In genomic region chr2:129595661-129596209, GRCm38 (mm10) we compare ENCODE assay signal across 10 mouse cellular contexts. TPM values are rescaled to one million over a fixed set of nuclear protein-coding genes. Genes with fewer than 3 reads are reported as not detected.
DNase-seq lines count a peak whose midpoint lies in the region; ATAC-seq and TF ChIP-seq lines count a peak whose summit lies in the region.
"Had no signal": no experiment of that assay in that cellular context is flagged by ENCODE, and none has a peak within 500 bp of the region (broad histone marks: within the 10 kb centered on the region; RNA-seq: fewer than 3 reads in every experiment).

No protein-coding gene starts in this region.

- H3K4me1 ChIP-seq in cerebellum, adult 2 months (ENCODE audit: control insufficient read depth, insufficient read depth, low read length) = peaks cover 52% of the 10 kb centered on the region
- H3K4me1 ChIP-seq in kidney, adult 2 months (ENCODE audit: control insufficient read depth, insufficient read depth, low read length) = peaks cover 12% of the 10 kb centered on the region; the same call in 1 of the 2 replicates

- no peaks in the 10 kb centered on the region for H3K27me3 ChIP-seq in cerebellum, adult 2 months (ENCODE audit: control insufficient read depth, insufficient read depth, low read length)
- no peaks in the 10 kb centered on the region for H3K27me3 ChIP-seq in kidney, adult 2 months (replicated peaks; ENCODE audit: control insufficient read depth, insufficient read depth, low read length)

- H3K36me3 ChIP-seq in kidney, adult 2 months (ENCODE audit: control insufficient read depth, insufficient read depth, low read length) = no peaks in the 10 kb centered on the region
- H3K36me3 ChIP-seq: hindbrain, embryonic 12.5 days had no signal

- H3K4me3 ChIP-seq in cerebellum, adult 2 months (replicated peaks; ENCODE audit: insufficient read depth, low read depth, low read length) = peak overlapping the region; percentile 61
- H3K4me3 ChIP-seq in kidney, adult 2 months (ENCODE audit: insufficient read depth, low read depth, low read length) = no peak overlapping the region
- H3K4me3 ChIP-seq: hindbrain, embryonic 12.5 days had no signal

- no peak for TF ChIP-seq CTCF in cerebellum, adult 2 months (IDR thresholded peaks at IDR 0.05; ENCODE audit: borderline replicate concordance, insufficient read depth, low read depth, low read length)
- no peak for TF ChIP-seq CTCF in kidney, adult 2 months (conservative IDR thresholded peaks at IDR 0.05; ENCODE audit: insufficient read depth, insufficient read length, low read depth, low read length)

- no peak for ATAC-seq in cerebellum, adult (ENCODE audit: insufficient number of reproducible peaks, low FRiP score, low TSS enrichment)

- DNase-seq in cerebellum, adult 2 months = peak; percentile 49 to 50
- DNase-seq in layer of hippocampus, adult 9-11 months = peak; percentile 74
- no peak for DNase-seq in layer of hippocampus, postnatal 10 days (ENCODE audit: low spot score in 2 of 2)
- DNase-seq in kidney, adult 2 months = peak; percentile 81
- DNase-seq in monocyte, adult 2 months (ENCODE audit: low read depth in 1 of 2, low spot score in 2 of 2) = peak; percentile 51 to 73
- no peak for DNase-seq in layer of hippocampus, postnatal 14 days (ENCODE audit: low spot score in 2 of 2)
- DNase-seq in right cerebral cortex, adult 18-20 months = no peak
- DNase-seq: cerebellum, adult 8-10 months had no signal

- peak overlapping the region; percentile 37; the same call in 1 of the 2 replicates for H3K27ac ChIP-seq in cerebellum, adult 2 months (ENCODE audit: insufficient read depth, low read length)
- H3K27ac ChIP-seq in kidney, adult 2 months (ENCODE audit: insufficient read depth, low read depth, low read length) = peak overlapping the region; percentile 57
- H3K27ac ChIP-seq: hindbrain, embryonic 12.5 days had no signal

- WGBS in cerebellum, adult 2 months = 16% methylated on average over 7 of the region's 7 CpGs
- WGBS in kidney, adult 2 months = 21% methylated on average over 7 of the region's 7 CpGs

- TF ChIP-seq POLR2A in cerebellum, adult 2 months (IDR thresholded peaks at IDR 0.05; ENCODE audit: borderline replicate concordance, insufficient read depth, low read length) = no peak
- TF ChIP-seq POLR2A in kidney, adult 2 months (IDR thresholded peaks at IDR 0.05; ENCODE audit: low read depth, low read length) = no peak

RNA-seq across cellular contexts. Expression of gene Sirpa, which starts 3.1 kb away (rescaled TPM):
- polyA plus RNA-seq in cerebellum, adult 2 months (2012; rRNA removed) = 235 and 254 TPM in 2 replicates
- 100 to 1,000 TPM; 207 to 208 TPM for total RNA-seq in layer of hippocampus, postnatal 10 days (2021)
- 106 and 110 TPM in 2 replicates for polyA plus RNA-seq in kidney, adult 2 months (2012; rRNA removed)
- total RNA-seq in layer of hippocampus, postnatal 14 days (2021) = 100 to 1,000 TPM; 255 to 279 TPM

RNA-seq across cellular contexts. Expression of gene F830045P16Rik, which starts 59.3 kb away (rescaled TPM):
- 0.13 and 0.15 TPM in 2 replicates for polyA plus RNA-seq in cerebellum, adult 2 months (2012; rRNA removed)
- total RNA-seq in layer of hippocampus, postnatal 10 days (2021) = under 1 TPM in 1 of 2 experiments, not detected in 1; 0.18 TPM
- not detected in 2 replicates for polyA plus RNA-seq in kidney, adult 2 months (2012; rRNA removed)
- total RNA-seq in layer of hippocampus, postnatal 14 days (2021) = under 1 TPM; 0.32 to 0.38 TPM

Comparison
In these comparisons a context has a peak if more than half of its experiments do, and no peak if none do; other contexts are left out.
1. DNase-seq: peak in cerebellum, adult 2 months (2 of 2), layer of hippocampus, adult 9-11 months (single experiment), kidney, adult 2 months (single experiment) and monocyte, adult 2 months (2 of 2); none in layer of hippocampus, postnatal 10 days (0 of 2), layer of hippocampus, postnatal 14 days (0 of 2) and right cerebral cortex, adult 18-20 months (single experiment).